Mouse (Mus musculus) embryonic facial prominence, embryonic 13.5 days (tissue): ENCODE data around the gene Ankrd11. TPM values are rescaled to one million over a fixed set of nuclear protein-coding genes. Genes with fewer than 3 reads are reported as not detected.

ENCODE experiments used
- ATAC-seq: fragments of 200-750 bp; cut with Nextera tagmentation; 2 replicates; pipeline ENCODE4 v1.8.0; 2017; ENCODE audit warnings: low read depth; ENCODE audit not compliant: insufficient number of reproducible peaks, insufficient read depth, low FRiP score, low TSS enrichment
- H3K27ac ChIP-seq: fragments of 300-500 bp; sonication (generic); 2 replicates; pipeline ENCODE4 v1.5.1; 2015; ENCODE audit warnings: moderate library complexity, mild to moderate bottlenecking, inconsistent platforms
- H3K27me3 ChIP-seq: fragments of 300-500 bp; sonication (generic); 2 replicates; pipeline ENCODE4 v1.6.1; 2015; ENCODE audit warnings: mild to moderate bottlenecking, inconsistent platforms
- H3K36me3 ChIP-seq: fragments of 300-500 bp; sonication (generic); 2 replicates; pipeline ENCODE4 v1.6.1; 2015; ENCODE audit warnings: mild to moderate bottlenecking, inconsistent platforms
- H3K4me1 ChIP-seq: fragments of 300-500 bp; sonication (generic); 2 replicates; pipeline ENCODE4 v1.6.1; 2015; ENCODE audit warnings: inconsistent platforms
- H3K4me2 ChIP-seq: fragments of 300-500 bp; sonication (generic); 2 replicates; pipeline ENCODE4 v1.6.1; 2015; ENCODE audit warnings: moderate library complexity, mild to moderate bottlenecking, inconsistent platforms
- H3K4me3 ChIP-seq: fragments of 300-500 bp; sonication (generic); 2 replicates; pipeline ENCODE4 v1.5.1; 2015; ENCODE audit warnings: mild to moderate bottlenecking, inconsistent platforms
- H3K9ac ChIP-seq: fragments of 300-500 bp; sonication (generic); 2 replicates; pipeline ENCODE4 v1.6.1; 2015; ENCODE audit warnings: mild to moderate bottlenecking, inconsistent platforms
- H3K9me3 ChIP-seq: fragments of 300-500 bp; sonication (generic); 2 replicates; pipeline ENCODE4 v1.6.1; 2016; ENCODE audit warnings: inconsistent platforms
- WGBS: fragments of 180-500 bp; shearing (Covaris S2); methylation state at CpG from one replicate; pipeline ENCODE4 v1.1.7; 2015; ENCODE audit warnings: mixed read lengths; 5-methylcytosine and 5-hydroxymethylcytosine counted together
- polyA plus RNA-seq: library from polyadenylated mRNA; unstranded; fragments of >200 nt; fragmentation: Nextera tagmentation; extraction: Ambion mirVana; gene quantifications from 2 replicates; pipeline ENCODE4 v1.2.1, GENCODE M21; 2015

Ankrd11 gene
- polyA plus RNA-seq, 1 experiment from 2014 or later, result 40.9 TPM

DNA sequence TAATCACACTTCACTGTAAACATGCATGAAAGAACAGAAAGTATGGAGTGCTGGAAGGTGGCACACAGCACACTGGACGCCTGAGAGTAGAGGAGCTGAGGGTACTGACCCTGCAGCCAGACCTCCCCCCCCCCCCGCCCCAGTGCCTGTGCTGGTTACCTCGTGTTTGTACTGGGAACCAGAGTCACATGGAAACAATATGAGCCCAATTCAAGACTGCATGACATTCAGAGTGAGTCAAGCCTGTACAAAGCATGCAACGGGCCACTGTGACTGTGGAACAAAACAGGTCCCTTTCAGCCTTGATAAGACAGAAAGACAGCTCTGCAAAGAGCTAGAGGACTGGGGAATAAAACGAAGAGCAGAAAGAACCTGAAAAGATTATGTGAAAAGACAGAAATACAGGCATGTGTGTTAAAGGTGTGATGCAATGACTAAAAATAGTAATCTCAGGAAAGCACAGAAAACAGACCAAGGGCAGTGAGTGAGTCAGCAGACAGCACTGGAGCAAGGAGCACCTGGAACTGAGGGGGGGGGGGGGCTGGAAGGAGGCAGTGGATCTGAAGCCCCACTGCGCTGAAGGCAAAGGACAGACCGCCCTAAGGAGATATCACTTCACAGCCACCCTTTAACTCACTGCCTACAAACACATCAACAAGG lies 118.5 kb downstream of the Ankrd11 start:
- no peaks in the 10 kb centered on the region for H3K9me3 ChIP-seq
- 52% methylated on average over 7 of the region's 7 CpGs for WGBS
- 0 out of 2 replicates have a peak overlapping the region, but pooled peaks have one; percentile 0 for H3K9ac ChIP-seq
- no peak overlapping the region for H3K27ac ChIP-seq
- no peak overlapping the region for H3K4me3 ChIP-seq
- H3K4me2 ChIP-seq, result no peak overlapping the region
- no peak for ATAC-seq
- 0 out of 2 replicates have a peak, but pooled peaks cover 6% of the 10 kb centered on the region for H3K36me3 ChIP-seq
- peaks cover 47% of the 10 kb centered on the region for H3K4me1 ChIP-seq
- no peaks in the 10 kb centered on the region for H3K27me3 ChIP-seq

DNA sequence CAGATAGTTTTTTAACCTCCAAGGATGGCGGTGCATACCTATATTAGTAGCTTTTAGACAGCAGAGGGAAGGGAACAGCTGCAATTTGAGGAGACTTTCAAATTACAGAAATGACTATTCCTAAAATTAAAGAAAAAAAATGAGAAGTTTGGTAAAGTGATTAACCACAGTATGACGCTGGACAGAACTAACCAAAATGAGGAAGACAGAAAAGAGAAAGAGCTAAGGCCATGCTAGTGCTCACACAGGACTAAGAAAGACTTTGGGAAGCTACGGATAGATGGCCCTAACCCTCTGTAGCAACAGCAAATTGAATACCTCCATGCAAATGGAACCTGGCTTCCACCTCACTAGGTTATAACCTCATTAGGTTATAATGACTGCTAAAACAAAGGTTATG lies 119.1 kb downstream of the Ankrd11 start:
- Histone ChIP-seq H3K9me3 (no peaks in the 10 kb centered on the region), H3K4me3 (no peak overlapping the region), H3K9ac (no peak overlapping the region), H3K4me1 (peaks cover 50% of the 10 kb centered on the region), H3K4me2 (no peak overlapping the region), H3K27ac (no peak overlapping the region), H3K36me3 (0 out of 2 replicates have a peak, but pooled peaks cover 6% of the 10 kb centered on the region), H3K27me3 (no peaks in the 10 kb centered on the region)
- WGBS, result 75% methylated on average over 3 of the region's 3 CpGs
- no peak for ATAC-seq

DNA sequence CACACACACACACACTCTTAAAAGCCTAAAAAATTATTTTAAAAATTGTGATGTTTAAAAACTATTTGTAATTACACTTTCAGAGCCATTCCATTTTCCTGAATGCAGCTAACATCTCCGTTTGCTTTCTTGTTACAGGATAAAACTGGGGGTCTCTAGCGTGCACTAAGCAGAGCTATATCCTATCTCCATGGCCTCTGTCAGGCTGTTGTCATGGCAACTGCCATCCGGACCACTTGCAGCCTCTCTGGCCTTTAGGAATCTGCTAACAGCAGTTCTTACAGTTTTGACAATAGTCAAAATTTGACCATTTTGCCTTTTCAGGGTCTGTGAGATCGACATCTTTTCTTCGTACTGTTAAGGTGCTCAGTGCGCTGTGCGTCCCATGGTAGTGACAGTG lies 121.2 kb downstream of the Ankrd11 start:
- H3K4me1 ChIP-seq, result peaks cover 59% of the 10 kb centered on the region
- no peak overlapping the region for H3K4me2 ChIP-seq
- H3K9ac ChIP-seq, result no peak overlapping the region
- no peak overlapping the region for H3K27ac ChIP-seq
- 80% methylated on average over 7 of the region's 7 CpGs for WGBS
- H3K9me3 ChIP-seq, result no peaks in the 10 kb centered on the region
- H3K27me3 ChIP-seq, result no peaks in the 10 kb centered on the region
- H3K36me3 ChIP-seq, result no peaks in the 10 kb centered on the region
- no peak for ATAC-seq
- H3K4me3 ChIP-seq, result no peak overlapping the region

DNA sequence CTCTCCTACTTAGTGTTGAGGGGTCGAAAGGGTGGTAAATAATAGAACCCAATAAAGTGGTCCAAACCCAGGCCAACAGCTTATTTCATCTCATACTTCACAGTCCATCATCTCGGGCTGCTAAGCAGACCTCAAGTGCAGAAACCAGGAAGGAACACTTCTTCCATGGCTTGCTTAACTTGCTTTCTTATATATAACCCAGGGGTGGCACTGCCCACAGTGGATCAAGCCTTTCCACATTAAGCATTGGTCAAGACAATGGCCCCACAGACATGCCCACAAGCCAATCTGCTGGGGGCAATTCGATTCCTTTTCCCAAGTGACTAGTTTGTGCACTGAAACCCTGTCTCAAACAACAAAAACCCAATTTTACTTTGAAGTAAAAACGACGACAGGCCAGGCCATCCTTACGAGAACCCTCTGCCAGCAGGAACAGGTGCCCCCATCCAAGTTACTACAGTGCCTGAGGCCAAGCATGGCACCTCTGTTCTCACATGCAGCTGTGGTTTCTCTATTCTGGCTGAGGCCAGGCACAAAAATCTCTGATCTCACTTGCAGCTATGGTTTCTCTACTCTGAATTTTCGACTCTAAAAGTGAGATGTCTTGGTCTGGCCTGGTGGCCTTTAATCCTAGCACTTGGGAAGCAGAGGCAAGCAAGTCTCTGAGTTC lies 123.5 kb downstream of the Ankrd11 start:
- Histone ChIP-seq H3K4me1 (peaks cover 51% of the 10 kb centered on the region), H3K9me3 (no peaks in the 10 kb centered on the region), H3K4me3 (no peak overlapping the region), H3K27me3 (no peaks in the 10 kb centered on the region), H3K27ac (peak overlapping the region; percentile 84), H3K9ac (peak overlapping the region; percentile 16; the same call in 1 of the 2 replicates), H3K4me2 (peak overlapping the region; percentile 33), H3K36me3 (peaks cover 16% of the 10 kb centered on the region)
- 46% methylated on average over 7 of the region's 7 CpGs for WGBS
- no peak for ATAC-seq

DNA sequence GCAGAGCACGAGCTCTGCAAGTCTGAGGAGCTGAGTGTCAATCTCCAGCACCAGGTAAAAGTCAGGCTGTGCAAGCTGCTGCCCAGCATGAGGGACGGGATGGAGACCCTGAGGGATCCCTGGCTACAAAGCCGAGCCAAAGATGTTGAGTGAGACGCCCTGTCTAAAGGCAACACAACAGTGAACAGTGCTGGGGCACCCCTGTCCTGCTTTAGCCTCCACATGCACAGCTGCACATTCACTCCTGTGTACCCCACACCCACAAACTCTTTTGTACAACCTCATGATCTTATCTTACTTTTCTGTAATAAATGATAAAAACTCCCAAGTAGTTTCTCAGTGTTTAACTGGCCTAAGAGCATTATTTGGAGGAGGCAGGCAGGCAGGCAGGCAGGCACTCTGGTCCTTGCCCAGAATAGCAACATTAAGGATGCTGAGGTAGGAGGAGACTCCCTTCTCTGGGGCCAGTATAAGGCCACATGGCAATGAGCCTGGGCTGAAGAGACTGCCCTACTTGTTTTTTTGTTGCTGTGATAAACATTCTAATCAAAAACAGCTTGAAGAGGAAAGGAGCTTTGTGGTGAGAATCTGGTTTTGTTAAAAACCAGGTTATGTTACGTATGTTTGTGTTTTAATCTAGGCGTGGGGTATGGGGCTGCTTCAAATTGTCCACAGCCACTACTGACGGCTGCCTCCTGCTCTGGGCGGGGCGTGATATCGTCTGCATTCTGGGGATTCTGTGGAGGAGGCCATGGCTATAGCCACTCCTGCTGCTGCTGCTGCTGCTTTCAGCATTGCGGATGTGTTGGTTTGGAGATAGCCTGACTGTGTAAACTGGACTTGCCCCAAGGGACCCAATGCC lies 124.3 kb downstream of the Ankrd11 start:
- Histone ChIP-seq H3K27me3 (no peaks in the 10 kb centered on the region), H3K4me3 (no peak overlapping the region), H3K9me3 (no peaks in the 10 kb centered on the region), H3K4me2 (peak overlapping the region; percentile 33), H3K36me3 (peaks cover 16% of the 10 kb centered on the region), H3K27ac (peak overlapping the region; percentile 84), H3K4me1 (peaks cover 45% of the 10 kb centered on the region), H3K9ac (peak overlapping the region; percentile 41; the same call in 1 of the 2 replicates)
- peak; percentile 80 for ATAC-seq
- 19% methylated on average over 11 of the region's 11 CpGs for WGBS

DNA sequence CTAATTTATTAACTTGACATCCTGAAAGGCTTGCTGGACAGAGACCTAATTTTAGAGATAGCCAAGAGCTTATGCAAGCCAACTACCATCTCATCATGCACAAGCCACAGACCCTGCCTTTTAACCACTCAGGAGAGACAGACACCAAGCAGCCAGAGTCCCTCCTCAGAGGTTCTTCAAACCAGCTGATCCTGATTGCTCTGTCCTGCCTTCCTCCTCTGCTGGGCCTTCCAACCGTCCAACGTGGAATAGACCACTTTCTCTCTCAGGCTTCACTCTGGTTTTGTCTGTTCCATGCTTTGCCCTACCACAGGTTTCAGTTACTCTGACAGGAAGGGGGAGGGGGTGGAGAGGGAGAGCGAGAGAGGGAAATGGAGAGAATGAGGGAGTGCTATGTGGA lies 125.3 kb downstream of the Ankrd11 start:
- ATAC-seq, result no peak

DNA sequence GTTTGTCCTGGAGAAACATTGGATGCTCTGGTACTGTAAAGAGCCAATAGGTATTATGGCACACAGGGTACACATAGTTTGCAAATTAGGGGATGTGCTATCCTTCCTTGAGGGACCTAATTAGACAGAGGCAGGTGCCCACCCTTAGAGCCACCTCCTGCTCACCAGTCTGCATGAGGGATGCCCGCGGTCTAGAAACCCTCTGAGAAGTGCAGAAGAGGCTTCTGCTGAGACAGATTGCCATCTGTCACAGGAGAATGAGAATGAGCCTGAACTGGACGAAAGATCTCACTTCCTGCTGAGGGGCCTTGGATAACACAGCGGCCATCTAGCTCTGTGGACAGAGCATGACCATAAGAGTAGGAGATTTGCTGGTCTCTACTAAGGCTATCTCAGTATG lies 129.2 kb downstream of the Ankrd11 start:
- H3K27ac ChIP-seq, result no peak overlapping the region
- no peak overlapping the region for H3K9ac ChIP-seq
- no peak overlapping the region for H3K4me2 ChIP-seq
- WGBS, result 89% methylated on average over 4 of the region's 4 CpGs
- H3K4me3 ChIP-seq, result no peak overlapping the region
- H3K4me1 ChIP-seq, result peaks cover 12% of the 10 kb centered on the region
- H3K27me3 ChIP-seq, result no peaks in the 10 kb centered on the region
- ATAC-seq, result no peak
- peaks cover 22% of the 10 kb centered on the region for H3K36me3 ChIP-seq
- H3K9me3 ChIP-seq, result no peaks in the 10 kb centered on the region

More for the DNA sequence above, 125.3 kb downstream of the Ankrd11 start:
- Histone ChIP-seq H3K4me2 (no peak overlapping the region), H3K27ac (peak overlapping the region; percentile 84; the same call in 1 of the 2 replicates), H3K27me3 (no peaks in the 10 kb centered on the region), H3K36me3 (peaks cover 16% of the 10 kb centered on the region), H3K9me3 (no peaks in the 10 kb centered on the region), H3K4me3 (no peak overlapping the region), H3K4me1 (peaks cover 38% of the 10 kb centered on the region), H3K9ac (no peak overlapping the region)
- WGBS, result 27% methylated on average over 3 of the region's 3 CpGs

DNA sequence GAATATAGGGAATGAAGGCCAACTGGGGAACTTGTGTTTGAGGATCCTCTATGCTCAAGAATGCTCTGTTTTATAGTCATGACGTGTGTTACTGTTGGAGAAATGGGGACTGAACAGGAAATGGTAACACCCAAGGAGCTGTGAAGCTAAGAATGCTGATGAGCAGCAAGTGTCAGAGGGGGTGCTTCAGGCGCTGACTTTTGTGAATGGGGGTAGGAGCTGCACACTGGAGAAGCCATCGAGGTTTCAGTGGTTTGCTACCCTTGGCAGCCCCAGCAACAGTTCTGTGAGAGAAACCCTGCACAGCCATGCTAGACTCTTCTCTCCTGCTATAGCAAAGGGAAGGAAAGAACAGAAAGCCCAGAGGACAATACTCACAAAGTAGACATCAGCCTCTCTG lies 129.9 kb downstream of the Ankrd11 start:
- Histone ChIP-seq H3K4me3 (no peak overlapping the region), H3K4me2 (no peak overlapping the region), H3K36me3 (peaks cover 30% of the 10 kb centered on the region), H3K27ac (no peak overlapping the region), H3K27me3 (no peaks in the 10 kb centered on the region), H3K9ac (no peak overlapping the region), H3K9me3 (no peaks in the 10 kb centered on the region), H3K4me1 (peaks cover 5% of the 10 kb centered on the region)
- 83% methylated on average over 3 of the region's 3 CpGs for WGBS
- no peak for ATAC-seq

DNA sequence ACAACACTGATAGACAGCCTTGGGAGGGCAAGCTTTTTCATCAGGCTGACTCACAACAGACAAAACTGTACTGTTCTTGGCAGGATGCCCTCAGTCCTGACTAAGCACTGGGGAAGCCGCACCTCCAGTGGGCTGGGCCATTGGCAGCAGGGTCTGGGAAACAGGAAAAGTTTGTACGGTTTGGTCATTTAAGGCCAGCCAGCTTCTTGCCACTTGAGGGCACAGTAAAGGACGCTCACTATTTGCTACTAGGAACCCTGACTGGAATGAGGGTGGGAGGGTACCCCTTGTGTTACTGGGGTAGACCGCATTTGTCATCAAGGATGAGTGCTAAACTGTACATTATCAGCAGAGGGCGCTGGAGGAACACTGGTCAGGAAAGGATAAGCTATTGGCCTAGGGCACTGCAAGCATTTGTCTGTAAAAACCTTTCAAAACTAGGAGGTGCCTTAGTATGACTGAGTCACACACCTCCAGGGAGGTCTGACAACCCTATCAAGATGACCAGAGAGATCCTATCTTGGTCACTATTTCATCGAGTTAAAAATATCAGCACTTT lies 135.5 kb downstream of the Ankrd11 start:
- peaks cover 7% of the 10 kb centered on the region; the same call in 1 of the 2 replicates for H3K4me1 ChIP-seq
- no peak overlapping the region for H3K4me3 ChIP-seq
- H3K27ac ChIP-seq, result no peak overlapping the region
- H3K36me3 ChIP-seq, result peaks cover 18% of the 10 kb centered on the region
- H3K4me2 ChIP-seq, result no peak overlapping the region
- ATAC-seq, result peak; percentile 38; the same call in 1 of the 2 replicates
- 45% methylated on average over 6 of the region's 6 CpGs for WGBS
- H3K9ac ChIP-seq, result no peak overlapping the region
- H3K9me3 ChIP-seq, result no peaks in the 10 kb centered on the region
- no peaks in the 10 kb centered on the region for H3K27me3 ChIP-seq

DNA sequence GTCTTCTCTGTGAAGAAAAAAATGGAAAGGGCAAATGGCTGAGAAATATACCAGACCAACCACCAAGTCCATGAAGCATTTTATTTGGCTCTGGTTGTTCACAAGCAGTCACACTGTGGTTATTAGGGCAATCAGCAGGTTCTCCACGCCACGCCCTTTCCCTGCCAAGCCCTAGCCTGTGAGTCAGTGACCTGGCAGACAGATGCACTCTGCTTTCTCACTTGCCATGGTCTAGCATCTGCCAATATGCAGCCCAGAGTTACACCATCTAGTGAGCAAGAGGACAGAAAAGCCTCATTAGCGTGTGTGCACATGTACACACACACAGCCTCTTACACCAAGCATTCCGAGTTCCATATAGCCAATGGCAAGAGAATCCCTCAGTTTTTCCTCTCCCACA lies 136.7 kb downstream of the Ankrd11 start:
- H3K9me3 ChIP-seq, result no peaks in the 10 kb centered on the region
- no peak overlapping the region for H3K4me2 ChIP-seq
- WGBS, result 87% methylated on average over 4 of the region's 4 CpGs
- H3K36me3 ChIP-seq, result peaks cover 22% of the 10 kb centered on the region
- no peaks in the 10 kb centered on the region for H3K27me3 ChIP-seq
- no peak overlapping the region for H3K27ac ChIP-seq
- ATAC-seq, result no peak
- H3K4me1 ChIP-seq, result peaks cover 7% of the 10 kb centered on the region; the same call in 1 of the 2 replicates
- no peak overlapping the region for H3K9ac ChIP-seq
- no peak overlapping the region for H3K4me3 ChIP-seq

DNA sequence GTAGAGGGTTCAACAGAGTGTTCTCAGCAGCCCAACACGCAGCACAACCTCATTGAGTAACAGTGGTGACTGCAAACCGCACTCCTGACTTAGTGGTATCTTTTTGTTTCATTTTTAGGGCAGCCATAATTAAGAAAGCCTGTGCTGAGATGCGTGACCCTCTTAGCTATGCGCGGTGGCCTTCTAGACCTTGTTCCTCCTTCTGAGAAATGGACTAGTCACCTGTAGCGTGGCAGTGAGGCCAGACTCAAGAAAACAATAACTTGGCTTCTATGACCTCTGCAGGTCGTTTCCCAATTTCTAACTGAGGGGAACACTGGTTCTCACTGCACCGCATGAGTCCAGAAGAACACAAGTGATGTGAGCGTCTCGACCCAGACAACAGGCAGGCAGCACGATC lies 137.6 kb downstream of the Ankrd11 start:
- H3K4me2 ChIP-seq, result no peak overlapping the region
- no peak overlapping the region for H3K27ac ChIP-seq
- no peak overlapping the region for H3K9ac ChIP-seq
- 89% methylated on average over 11 of the region's 11 CpGs for WGBS
- H3K4me3 ChIP-seq, result no peak overlapping the region
- ATAC-seq, result no peak
- no peaks in the 10 kb centered on the region for H3K27me3 ChIP-seq
- H3K9me3 ChIP-seq, result no peaks in the 10 kb centered on the region
- peaks cover 30% of the 10 kb centered on the region for H3K36me3 ChIP-seq
- H3K4me1 ChIP-seq, result peaks cover 7% of the 10 kb centered on the region; the same call in 1 of the 2 replicates
